Mouse (Mus musculus) lung, postnatal 14 days (tissue): ENCODE measurements around the gene Ago1.

Experiments used
- DNase-seq: peaks from one replicate; pipeline ENCODE4 v3.0.0; 2021

Gene Ago1

DNA sequence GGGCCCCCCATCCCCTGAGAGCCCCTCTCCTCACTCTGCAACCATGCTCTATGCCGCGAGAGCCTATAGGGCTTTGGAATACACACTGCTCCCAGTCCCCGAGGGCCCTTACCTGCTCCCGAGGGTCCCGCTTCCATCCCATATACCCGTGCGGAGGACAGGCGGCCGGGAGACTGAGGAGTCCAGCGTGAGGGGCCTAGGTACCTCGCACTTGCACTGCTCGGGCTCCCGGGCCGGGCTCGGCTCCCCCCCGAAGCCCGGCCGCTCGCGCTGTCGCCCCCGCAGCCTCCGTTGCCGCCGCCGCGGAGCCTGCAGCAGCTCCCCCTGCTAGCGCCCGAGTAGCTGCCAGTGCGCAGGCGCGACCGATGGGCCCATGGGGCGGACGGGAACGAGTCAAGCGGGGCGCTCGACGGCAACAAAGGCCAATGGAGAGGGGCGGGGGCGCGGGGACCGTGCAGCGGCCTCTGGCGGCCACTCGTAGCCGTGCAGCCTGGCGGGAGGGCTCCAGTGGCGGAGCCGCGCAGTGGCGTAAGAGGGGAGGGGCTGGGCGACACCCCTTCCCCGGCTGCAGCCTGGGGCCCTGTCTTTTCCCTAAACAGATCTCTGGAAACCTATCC is at the start of gene Ago1:
Ago1 (minus strand) TSS at position 299 of the 617 bp plus-strand sequence.
- DNase-seq, result peak; percentile 96

DNA sequence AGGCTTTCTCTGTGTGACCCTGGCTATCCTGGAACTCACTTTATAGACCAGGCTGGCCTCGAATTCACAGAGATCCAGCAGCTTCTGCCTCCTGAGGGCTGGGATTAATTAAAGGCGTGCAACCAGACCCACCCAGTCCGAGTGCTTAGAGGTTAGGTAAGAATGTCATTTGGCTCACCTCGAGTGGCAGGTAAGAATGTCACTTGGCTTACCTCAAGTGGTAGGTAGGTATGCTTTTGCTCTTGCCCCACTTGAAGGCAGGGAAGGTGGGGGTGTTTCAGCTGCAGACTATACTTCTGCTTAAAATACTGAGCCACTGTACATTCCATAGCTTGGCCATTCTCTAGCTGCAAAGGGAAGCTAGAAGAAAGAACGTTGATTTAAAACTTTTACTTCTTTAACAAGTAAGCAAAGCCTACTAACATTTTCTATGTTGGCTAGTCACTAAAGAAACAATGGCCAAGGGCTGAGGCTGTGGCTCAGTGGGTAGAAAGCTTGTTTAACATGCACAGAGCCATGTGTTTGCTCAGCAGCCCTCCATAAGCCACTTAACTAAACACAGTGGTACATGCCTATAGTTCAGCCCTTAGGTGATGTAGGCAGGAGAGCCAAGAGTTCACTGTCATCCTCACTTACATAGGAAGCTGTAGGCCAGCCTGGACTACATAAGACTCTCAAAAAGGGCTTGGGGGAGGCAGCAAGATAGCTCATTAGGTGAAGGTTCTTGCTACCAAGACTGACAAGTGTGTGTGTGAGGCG is 44.1 kb upstream of the Ago1 start:
- DNase-seq, result peak; percentile 45

DNA sequence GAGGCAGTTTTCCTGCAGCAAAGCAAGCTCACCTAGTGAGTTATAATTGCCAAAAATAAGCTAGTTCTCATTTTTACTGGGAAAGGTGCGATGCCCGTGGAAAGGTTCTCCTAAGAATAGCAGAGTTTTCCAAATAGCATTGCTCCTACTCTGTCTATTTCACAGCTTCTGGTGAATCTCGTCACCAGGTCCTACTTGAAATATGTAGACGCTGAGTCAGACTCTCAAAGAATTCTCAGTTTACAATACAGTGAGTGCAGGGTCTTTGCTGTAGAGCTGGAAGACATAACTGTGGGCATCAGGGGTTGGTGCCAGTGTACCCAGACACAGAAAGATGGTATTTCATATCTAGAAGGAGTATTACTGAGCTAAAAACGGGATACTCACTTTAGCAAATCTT is 42.6 kb upstream of the Ago1 start:
- no peak for DNase-seq

DNA sequence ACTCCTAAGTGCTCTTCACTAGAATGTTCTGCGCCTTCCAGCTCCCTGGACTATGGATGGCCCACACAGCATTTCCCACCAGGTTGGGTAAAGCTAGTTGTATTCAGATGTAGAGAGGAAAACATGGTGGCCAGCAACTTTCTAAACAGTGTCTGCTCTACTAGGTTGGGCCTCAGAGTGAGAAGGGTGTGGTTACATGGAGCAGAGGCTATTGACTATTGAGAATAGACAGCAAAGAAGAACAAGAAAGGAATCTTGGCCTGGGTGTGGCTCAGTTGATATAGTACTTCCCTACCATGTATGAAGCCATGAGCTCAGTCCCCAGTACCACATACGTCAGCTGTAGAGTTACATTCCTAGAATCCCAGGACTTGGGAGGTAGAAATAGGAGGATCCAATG is 40.7 kb upstream of the Ago1 start:
- no peak for DNase-seq

DNA sequence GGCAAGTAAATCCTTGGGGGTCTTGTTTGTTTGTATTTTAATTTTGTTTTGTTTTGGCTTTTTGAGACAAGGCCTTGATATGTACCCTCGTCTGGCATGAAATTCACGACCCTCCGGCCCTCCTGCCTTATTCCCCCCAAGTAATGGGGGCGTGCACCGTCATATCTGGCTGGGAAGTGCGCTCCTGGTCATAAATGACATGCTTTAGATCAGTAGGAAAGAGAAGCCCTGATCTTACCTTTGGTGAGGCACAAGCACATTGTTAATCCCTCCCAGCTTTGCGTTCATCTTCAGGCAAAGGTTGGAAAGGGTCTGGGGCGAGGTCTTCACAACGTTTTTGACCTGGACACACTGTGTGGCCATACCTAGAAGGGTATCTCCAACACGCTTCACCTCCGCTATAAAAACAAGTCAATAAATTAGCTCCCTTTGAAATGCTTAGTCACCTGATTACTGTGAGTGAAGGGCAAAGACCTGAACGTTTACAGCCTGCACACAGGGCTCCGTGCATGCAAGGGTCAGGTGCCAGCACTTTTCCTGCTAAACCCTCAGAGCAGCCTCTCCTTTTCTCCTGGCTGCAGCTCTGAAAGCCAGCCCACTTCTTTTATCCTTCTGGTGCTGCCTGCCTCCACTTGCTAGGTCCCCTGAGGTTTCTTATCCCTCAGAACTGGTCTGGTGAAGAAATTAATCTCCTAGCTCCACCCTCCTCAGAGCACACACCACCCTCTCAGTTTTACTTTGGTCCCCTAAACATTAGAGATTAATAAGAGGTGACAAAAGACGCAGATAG is 39.9 kb upstream of the Ago1 start:
- no peak for DNase-seq

DNA sequence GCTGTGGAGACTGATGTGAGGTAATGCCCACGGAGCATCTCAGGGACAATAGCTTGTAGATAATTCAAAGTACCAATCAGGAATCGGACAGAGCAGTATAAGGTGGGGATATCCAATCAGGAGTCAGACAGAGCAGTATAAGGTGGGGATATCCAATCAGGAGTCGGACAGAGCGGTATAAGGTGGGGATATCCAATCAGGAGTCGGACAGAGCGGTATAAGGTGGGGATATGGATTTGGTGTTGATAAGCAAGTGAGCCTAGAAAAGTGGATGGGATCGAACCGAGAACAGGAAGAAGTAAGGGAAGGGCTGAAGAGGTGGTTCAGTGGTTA is 34.6 kb upstream of the Ago1 start:
- DNase-seq, result no peak

DNA sequence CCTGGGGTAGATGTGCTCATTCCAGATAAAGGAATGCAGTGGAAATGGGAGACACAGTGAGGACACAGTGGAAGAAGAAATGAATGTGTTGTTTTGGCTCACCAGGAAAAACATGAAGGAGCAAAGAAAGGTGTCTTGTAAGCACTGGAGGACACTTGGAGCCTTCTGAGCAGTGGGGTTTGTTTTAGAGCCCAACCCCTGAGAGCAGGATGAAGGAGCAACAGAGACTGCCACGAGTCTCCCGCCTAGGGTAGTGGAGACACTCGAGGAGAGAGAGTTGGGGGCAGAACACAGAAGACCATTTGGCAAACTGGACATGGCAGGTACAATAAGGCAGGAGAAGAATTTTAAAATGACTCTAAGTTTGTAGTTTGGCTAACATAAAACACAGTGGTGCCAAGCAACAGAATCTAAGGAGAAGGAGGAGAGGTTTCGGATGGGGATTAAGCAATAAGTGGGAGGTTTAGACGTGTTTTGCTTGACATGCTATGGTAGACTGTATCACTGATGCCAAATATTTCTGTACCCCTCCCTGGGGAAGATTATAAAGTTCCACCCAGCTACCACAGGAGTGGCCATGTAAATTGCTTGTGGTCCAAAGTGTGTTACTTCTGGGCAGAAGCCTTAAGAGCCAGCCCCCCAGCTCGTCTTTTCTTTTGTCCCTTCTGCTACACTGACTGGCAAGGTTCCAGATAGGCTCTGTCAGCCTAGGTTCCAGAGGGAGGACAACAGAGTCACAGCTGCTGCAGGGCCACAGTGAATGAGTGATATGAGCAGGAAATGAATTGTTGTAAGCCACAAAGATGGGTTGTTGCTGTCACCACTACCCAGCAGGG is 34.0 kb upstream of the Ago1 start:
- DNase-seq, result peak; percentile 29

DNA sequence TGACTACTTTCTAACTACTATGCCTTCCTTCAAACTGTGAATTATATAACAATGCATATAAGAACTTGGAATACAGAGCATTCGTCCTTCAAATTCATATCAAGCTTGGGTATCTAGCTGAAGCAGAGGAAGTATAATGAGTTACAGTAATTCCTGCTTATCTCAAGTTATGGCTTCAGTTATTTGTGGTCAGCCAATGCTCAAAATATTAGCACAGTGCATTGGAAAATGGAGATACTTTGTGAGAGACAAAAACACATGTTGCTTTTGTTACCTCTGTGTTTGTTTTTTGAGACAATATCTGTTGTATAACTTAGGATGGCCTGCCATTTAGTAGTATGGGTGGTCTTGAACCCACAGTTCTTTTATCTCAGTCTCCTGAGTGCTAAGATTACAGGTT is 30.2 kb upstream of the Ago1 start:
- DNase-seq, result no peak

DNA sequence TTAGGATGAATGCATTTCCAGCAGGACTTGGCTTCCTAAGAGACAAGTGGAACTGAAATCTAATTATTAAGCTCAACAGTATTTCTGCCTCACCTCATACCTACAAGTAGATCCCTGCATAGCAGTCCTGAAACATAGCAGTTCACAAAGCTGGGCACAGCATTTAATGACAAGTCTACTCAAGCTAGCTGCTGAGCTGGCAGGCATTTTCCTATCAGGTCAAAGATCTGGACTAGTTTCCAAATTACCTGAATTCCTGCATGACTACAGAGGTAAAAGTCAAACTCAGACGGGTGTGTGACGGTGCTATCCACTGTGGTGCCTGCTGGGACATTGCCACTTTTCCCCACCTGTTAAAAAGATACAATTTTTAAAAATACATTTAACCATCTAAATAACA is 28.6 kb upstream of the Ago1 start:
- DNase-seq, result no peak

DNA sequence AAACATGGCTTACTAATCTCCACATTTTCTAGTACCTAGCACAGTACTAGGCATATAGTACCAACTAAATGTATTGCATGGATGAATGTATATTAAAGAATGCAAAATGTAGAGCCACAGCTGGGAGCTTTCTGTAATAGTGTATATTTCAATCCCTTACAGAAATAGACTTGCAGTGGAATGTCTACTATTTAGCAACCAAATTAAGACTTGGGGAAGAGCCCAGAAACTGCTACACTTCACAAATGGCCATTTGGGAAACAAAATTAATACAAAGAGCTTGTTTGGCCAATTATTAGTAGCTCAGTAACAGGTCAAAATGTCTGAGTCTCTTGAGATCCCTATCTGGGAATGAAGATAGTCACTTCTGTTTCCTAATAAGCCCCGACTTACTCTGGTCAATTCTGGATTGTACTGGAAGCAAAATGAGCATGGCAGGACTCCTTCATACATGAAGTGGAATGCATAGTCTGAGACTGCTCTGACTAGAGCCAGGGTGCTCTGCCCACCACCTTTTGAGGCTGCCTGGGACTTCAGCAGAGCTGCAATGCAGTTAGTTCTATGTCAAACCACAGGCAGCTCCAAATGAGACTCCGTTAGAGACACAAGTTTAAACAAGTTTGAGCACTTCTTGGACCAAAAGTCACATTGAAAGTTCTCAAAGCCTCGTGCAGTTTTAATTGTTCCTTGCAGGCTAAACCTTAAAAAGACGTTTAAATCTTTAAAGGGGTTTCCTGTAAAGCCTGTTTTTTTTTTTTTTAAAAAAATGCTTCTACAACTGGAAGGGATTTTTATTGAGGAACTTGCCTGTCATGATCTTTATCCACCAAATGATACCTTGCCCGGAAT is 27.8 kb upstream of the Ago1 start:
- no peak for DNase-seq

DNA sequence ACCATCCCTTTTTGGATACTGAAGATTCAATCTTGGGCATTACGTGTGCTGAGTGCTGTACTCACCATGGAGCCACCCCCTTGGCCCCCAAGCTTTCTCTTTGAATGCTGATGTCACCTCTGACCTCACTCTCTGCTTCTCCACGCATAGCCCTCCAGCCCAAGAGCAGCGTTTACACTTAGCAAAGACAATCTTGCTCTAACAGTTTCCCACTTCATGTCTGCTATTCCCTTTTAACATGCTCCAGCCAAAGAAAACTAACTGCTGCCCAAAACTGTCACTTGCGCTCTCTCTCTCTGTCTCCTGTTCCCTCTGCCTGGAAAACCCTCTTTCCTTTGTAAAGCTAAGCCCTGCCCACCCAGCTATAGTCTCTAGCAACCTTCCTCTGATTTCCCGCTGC is 27.1 kb upstream of the Ago1 start:
- DNase-seq, result no peak

DNA sequence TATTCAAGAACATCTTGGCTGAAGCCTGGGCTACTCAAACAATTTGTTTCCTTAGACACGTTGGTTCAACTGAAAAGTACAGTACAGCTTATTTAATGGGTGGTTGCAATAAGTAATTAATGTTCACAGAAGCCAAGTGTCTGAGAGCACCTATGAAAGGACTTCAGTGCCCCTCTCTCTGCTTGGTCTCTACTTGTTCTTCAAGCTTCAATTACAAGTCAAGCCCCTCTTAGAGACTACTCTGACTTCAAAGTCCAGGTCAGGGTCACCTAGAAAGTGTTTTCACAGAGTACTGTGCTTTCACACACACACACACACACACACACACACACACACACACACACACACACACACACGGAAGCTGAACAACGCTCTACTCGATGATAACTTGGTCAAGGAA is 25.0 kb upstream of the Ago1 start:
- no peak for DNase-seq

DNA sequence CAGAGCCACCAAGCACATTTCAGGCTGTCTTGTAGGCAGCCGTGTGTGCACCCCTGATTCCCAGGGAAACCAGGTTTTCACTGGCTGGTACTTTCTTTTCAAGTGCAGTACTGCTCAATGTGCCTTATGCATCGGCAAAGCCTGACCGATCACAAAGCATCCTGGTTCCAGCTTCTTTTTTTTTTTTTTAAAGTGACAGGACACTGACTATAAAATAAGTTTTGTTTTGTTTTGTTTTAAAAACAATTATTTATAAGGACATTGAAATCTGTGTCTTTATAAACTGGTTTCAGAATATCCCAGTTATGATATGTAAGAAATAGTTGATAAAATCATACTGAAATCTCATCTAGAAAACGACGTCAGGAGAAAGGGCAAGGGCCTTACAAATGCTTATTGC is 23.6 kb upstream of the Ago1 start:
- no peak for DNase-seq

DNA sequence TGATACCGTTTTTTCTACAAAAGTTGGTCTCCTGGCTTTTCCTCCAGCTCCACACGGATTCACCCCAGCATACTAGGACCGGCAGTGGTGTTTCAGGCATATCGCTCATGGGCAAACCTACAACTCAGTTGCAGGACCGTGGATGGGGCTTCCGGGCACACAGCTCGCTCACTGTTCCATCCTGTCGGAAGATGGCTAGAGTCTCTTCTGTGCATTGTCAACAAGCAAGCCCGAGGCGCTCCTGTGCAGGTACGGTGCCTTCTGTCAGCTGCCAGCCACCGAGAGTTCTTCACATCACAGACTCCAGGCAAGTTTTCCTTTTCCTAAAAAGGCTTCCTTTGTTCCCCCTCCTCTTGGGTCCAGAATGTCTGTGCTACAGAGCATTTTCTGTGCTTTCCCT is 22.3 kb upstream of the Ago1 start:
- DNase-seq, result no peak

DNA sequence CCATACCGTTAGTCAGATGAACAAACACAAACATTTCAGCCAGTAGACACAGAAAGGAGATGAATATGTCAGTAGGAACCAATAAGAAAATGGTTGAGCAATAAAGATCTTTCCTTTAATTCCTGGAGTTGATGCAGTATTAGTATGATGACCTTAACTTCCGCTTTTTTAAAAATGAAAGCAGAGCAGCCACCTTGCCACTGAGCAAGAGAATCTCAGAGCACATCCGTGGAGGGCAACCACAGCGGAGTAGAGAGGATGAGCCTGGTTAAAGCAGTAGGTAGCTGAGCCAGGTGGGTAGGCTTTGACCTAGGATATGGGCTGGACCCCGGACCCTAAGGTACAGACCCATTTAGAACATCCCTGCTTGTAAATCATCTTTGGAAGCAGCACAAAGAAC is 21.4 kb upstream of the Ago1 start:
- no peak for DNase-seq

DNA sequence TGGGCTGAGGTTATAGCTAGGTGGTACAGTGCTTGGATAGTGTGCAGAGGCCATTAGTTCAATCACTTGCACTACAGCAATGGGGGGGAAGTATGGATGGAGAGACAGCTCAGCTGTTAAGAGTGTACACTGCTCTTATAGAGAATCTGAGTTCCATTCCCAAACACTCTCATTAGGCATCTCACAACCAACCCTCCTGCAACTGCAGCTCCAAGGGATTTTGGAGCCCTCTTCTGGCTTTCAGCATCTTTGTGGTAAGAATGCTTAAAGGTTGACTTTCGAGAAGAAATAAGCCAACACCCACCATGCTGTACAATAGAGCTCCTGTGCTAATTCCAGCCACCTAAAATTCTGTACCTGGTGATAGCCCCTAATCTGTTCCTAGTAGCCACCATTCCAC is 17.8 kb upstream of the Ago1 start:
- no peak for DNase-seq

DNA sequence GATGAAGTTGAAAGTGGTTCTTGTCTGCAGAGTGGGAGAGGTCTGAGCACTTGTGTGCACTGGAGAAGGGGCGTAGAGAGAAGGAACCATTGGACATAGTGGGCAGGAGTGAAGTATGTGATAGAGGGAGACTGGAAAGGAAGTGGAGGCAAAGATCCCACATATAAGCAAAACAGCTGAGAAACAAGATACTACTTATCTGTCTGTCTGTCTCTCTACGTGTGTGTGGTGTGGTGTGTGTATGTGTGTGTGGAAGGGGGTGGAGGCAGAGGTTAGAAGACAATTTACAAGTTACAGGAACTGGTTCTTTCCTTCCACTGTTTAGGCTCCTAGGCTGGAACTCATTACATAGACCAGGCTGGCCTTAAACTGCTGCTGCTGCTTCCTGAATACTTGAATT is 16.7 kb upstream of the Ago1 start:
- DNase-seq, result no peak

DNA sequence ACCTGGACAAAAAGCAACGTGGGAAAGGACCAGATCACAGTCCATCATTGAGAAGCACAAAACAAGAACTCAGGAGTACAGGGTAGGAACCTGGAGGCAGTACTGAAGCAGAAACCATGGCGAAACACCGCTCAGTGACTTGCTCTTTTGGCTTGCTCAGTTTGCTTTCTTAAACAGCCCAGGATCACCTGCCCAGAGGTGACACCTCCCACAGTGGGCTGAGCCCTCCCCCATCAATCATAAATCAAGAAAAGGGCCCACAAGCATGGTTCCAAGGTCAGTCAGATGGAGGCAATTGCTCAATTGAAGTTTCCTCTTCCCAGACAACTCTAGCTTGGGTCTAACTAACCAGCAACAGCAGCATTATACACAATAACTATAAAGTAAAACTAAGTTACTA is 15.5 kb upstream of the Ago1 start:
- DNase-seq, result no peak

DNA sequence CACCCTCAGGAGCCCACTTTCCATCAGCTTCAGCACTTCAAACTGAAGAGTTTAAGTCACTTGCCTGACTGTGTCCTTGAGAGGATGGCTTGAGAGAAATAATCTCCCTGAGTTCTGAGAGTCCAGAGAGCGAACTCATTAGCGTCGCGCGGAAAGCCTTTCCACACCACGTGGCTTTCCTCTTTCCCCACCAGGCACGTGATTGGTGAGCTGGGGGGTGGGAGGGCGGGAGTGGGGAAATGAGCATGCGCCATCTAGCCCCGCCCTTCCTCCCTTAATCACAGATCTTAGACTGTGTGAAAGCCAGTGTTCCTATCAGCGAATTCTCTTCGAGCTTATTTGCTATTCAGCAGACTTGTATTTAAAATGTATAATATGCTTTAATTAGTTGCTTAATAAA is 14.6 kb upstream of the Ago1 start:
- no peak for DNase-seq

DNA sequence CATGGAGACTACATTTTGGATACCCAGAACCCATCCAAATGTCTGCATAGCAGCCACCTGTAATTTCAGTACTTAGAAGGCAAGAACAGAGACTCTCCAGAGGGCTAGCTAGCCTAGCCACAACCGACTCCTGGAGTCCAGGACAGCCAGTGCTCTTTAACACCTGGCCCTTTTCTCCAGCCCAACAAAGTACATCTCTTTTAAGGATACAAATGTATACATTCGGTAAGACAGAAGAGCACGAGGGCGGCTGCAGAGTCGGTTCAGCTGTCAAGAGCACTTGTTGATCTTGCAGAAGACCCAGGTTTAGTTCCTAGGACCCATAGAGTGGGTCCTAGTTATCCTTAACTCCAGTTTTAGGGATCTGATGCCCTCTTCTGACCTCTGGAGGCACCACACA is 13.1 kb upstream of the Ago1 start:
- DNase-seq, result no peak

DNA sequence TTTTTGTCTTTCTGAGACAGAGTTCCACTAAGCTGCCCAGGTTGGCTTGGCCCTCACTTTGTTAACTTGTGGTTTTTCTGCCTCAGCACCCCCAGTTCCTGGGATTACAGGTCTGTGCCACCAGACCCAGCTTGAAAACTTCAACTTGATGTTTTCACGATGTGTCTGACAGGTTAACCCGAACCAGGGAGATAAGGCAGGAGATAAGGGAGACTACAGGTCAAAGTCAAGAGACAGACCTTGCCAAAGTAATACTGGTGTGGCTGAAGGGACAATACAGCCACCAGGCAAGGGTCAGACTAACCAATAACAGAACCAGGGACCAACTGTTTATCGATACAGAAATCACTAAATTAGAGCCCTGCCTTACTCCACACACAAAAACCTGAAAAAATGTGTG is 11.9 kb upstream of the Ago1 start:
- no peak for DNase-seq

DNA sequence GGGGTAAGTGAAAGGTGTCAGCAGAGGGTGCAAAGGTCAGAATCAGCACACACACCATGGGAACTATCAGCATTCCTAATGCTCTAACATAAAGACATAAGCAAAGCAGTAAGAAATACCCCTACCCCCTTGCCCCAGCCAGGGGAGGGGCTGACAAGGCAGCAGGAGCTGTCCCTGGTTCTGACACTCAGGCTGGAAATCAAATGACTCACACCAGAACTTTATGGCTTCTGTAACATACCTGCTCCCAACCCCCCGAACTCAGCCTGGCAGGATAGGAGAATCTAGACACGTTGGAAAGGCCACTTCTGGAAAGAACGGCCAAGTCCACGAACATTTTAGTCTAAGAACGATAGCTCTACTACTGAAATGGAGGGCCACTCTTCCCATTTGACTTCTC is 4.6 kb upstream of the Ago1 start:
- no peak for DNase-seq

DNA sequence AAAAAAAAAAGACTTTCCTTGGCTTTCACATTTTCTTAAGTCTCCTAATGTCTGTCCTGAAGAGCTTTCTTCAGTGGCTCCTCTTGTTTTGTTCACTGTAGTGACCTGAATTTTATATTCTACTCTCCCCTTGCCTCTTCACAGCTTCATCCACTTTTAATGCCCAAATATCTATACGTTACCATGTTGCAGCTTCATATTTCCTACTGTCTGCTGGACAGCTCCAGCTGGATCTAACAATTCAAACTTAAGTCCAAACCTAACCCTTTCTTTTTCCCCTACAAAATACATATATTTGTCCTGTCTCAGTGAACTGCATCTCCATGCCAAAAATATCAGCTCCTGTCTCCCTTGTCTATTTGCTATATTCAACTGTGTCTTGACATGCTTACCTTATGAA is 951 bp upstream of the Ago1 start:
- DNase-seq, result no peak
